Mouse (Mus musculus) G1E (cell line): ENCODE results near the gene Eef1akmt4. TPM values are rescaled to one million over a fixed set of nuclear protein-coding genes. Genes with fewer than 3 reads are reported as not detected.

Source experiments
- ATAC-seq: 2 replicates; pipeline ENCODE4 v1.8.0; 2016; ENCODE audit warnings: mild to moderate bottlenecking; ENCODE audit not compliant: insufficient number of reproducible peaks, poor library complexity, low FRiP score, severe bottlenecking; ENCODE audit errors: extremely low read depth
- DNase-seq: peaks from one replicate; pipeline ENCODE4 v3.0.0; 2012; ENCODE audit warnings: low spot score
- H3K27me3 ChIP-seq: 2 replicates; pipeline ENCODE4 v1.6.1; 2012; ENCODE audit warnings: mild to moderate bottlenecking, low read length, inconsistent platforms; ENCODE audit not compliant: insufficient read depth
- H3K36me3 ChIP-seq: replicated peaks from 2 replicates; pipeline ENCODE3; 2012; ENCODE audit warnings: mild to moderate bottlenecking, inconsistent platforms
- H3K4me1 ChIP-seq: 2 replicates; pipeline ENCODE4 v1.6.1; 2012; ENCODE audit warnings: low read depth, low read length, inconsistent platforms, mixed read lengths; ENCODE audit not compliant: insufficient read depth
- H3K4me3 ChIP-seq: 2 replicates; pipeline ENCODE4 v1.5.1; 2012; ENCODE audit warnings: low read depth, mild to moderate bottlenecking, inconsistent platforms, low read length, moderate library complexity, mixed read lengths
- H3K9me3 ChIP-seq: replicated peaks from 2 replicates; pipeline ENCODE4 v1.6.1; 2012; ENCODE audit warnings: inconsistent platforms
- CTCF ChIP-seq: IDR thresholded peaks from 2 replicates; pipeline ENCODE4 v1.5.1; 2012; ENCODE audit warnings: low read depth, low read length, inconsistent platforms, mixed read lengths
- GATA1 ChIP-seq: IDR thresholded peaks from 2 replicates; pipeline ENCODE4 v1.6.1; 2012; ENCODE audit warnings: borderline replicate concordance, low read length, inconsistent platforms, mixed read lengths
- GATA2 ChIP-seq: IDR thresholded peaks from 2 replicates; pipeline ENCODE4 v1.6.1; 2012; ENCODE audit warnings: low read depth, low read length, inconsistent platforms, borderline replicate concordance
- POLR2AphosphoS5 ChIP-seq: IDR thresholded peaks from 2 replicates; pipeline ENCODE4 v1.6.1; 2012; ENCODE audit warnings: low read depth, low read length, inconsistent platforms; ENCODE audit not compliant: insufficient replicate concordance
- TAL1 ChIP-seq: conservative IDR thresholded peaks from 2 replicates; pipeline ENCODE4 v1.6.1; 2012; ENCODE audit warnings: low read depth, low read length, inconsistent platforms, mixed read lengths
- polyA plus RNA-seq: library from polyadenylated mRNA; stranded (reverse); fragments of >175 nt; gene quantifications from 2 replicates; pipeline ENCODE4 v1.2.3, GENCODE M21; 2012
- total RNA-seq, 2 experiments: library from RNA; stranded (forward) in 1 of 2; stranded (reverse) in 1 of 2; fragments of 200-1000 nt in 1 of 2; fragments of >200 nt in 1 of 2; fragmentation: Nextera tagmentation in 1 of 2; gene quantifications; 2 replicates each; pipeline ENCODE4 v1.2.3; 2014 to 2017

The Eef1akmt4 gene
- total and polyA plus RNA-seq, 3 experiments = 8.7 to 16.4 (median 11.5) TPM

DNA sequence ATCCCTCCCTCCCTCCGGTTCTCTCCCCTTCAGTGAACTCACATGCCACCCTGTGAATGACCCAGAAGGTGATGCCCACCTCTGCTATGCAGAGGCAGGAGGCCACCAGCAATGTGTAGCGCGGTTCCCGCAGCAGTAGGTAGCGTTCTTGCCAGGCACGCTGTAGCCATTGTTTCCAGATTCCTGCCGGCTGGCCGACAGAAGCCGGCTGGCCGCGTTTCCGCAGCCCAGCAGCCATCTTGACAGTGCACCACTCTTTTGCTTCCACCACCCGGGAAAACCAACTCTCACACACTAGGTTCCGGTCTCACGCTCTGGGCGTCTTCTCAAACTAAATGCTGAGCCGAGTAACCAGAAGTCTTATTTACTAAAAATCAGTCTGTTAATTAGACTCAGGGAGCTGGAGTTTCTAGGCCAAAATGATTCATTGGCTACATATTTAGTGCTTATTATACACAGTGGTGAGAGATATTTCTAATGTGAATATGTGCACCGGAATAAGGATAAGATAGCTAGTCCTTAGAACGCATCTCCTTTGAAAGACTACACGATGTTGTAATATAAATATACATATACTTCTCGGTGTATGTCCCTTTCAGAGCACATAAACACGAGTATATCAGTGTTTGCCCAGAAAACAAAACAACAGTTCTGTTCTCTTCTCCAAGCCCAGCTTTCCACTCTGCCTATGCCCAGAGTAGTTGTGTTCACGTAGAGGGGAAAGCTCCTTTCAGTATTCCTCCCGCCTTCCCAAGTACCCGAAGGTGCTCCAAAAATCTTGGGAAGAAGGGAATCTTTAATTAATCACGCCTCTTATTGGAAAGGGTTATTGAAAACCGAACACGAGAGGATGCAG lies 664 bp upstream of the Eef1akmt4 start:
- peak; percentile 41; the same call in 1 of the 2 replicates for ATAC-seq
- H3K9me3 ChIP-seq = no peaks in the 10 kb centered on the region
- H3K4me3 ChIP-seq = peak overlapping the region; percentile 85
- H3K36me3 ChIP-seq = peaks cover 59% of the 10 kb centered on the region
- DNase-seq = peak; percentile 63
- H3K4me1 ChIP-seq = peaks cover 36% of the 10 kb centered on the region
- no peaks in the 10 kb centered on the region for H3K27me3 ChIP-seq
- TF ChIP-seq GATA1 = no peak
- no peak for TF ChIP-seq CTCF
- TF ChIP-seq TAL1 = no peak
- no peak for TF ChIP-seq POLR2AphosphoS5
- no peak for TF ChIP-seq GATA2

DNA sequence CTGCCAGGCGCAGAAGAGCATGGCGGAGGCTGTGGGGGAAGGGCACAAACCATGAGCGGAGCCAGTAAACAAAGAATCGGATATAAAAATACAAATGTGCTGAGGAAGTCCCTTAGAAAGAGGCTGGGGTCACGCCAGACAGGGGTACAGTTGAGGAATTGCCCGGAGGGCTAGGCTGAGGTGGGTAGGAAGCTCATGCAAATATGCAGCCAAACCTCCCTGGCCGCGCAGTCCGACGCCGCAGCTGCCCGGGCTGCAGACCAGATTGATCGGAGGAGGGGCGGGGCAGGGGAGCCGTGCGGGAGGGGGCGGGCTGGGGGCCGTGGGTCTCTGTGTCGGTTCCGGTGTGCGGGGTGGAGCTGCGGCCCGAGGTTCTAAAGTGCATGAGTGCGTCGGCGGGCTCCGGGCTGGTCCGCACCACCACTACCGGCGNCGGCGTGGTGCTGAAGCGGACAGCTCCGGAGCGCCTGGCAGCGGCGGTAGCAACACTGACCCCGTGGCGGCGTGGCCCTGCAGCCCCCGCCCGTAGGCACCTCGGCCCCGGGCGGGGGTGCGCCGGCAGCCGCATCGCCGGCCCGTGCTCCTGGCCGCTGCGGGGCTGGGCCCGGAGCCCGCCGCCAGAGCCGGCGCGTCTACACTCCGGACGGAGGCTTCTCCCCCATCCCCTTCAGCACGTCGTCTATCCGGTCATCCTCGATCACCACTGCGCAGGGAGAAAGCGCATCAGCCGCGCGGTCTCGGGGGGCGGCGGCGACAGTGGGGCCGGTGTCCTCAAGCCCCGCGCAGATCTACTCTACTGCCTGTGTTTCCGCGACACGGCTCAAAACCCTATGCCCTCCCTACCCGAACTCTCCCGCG lies 8.4 kb downstream of the Eef1akmt4 start:
- peaks cover 37% of the 10 kb centered on the region for H3K36me3 ChIP-seq
- H3K4me3 ChIP-seq = peak overlapping the region; percentile 64; the same call in 1 of the 2 replicates
- peaks cover 39% of the 10 kb centered on the region for H3K27me3 ChIP-seq
- ATAC-seq (no peak), DNase-seq (peak; percentile 51)
- TF ChIP-seq TAL1 = no peak
- TF ChIP-seq CTCF = no peak
- no peak for TF ChIP-seq GATA2
- no peak for TF ChIP-seq POLR2AphosphoS5
- TF ChIP-seq GATA1 = no peak
- H3K9me3 ChIP-seq = no peaks in the 10 kb centered on the region
- peaks cover 32% of the 10 kb centered on the region for H3K4me1 ChIP-seq

- H3K27me3 ChIP-seq = peaks cover 44% of the 10 kb centered on the region
- ATAC-seq (no peak), DNase-seq (no peak)
- H3K4me3 ChIP-seq = peak overlapping the region; percentile 64; the same call in 1 of the 2 replicates
- TF ChIP-seq GATA2 (no peak), CTCF (no peak), POLR2AphosphoS5 (no peak), TAL1 (no peak), GATA1 (no peak)
- H3K9me3 ChIP-seq = no peaks in the 10 kb centered on the region
- peaks cover 32% of the 10 kb centered on the region for H3K4me1 ChIP-seq
- H3K36me3 ChIP-seq = peaks cover 35% of the 10 kb centered on the region
Measured at GRCm38 (mm10) chr16:20620399-20620735, 9.0 kb downstream of the Eef1akmt4 start.

GRCm38 (mm10) chr16:20620751-20621190 lies 9.4 kb downstream of the Eef1akmt4 start:
- Histone ChIP-seq H3K27me3 (peaks cover 48% of the 10 kb centered on the region), H3K4me3 (peak overlapping the region; percentile 76), H3K9me3 (no peaks in the 10 kb centered on the region), H3K36me3 (peaks cover 31% of the 10 kb centered on the region), H3K4me1 (peaks cover 32% of the 10 kb centered on the region)
- DNase-seq (no peak), ATAC-seq (no peak)
- no peak for TF ChIP-seq CTCF
- no peak for TF ChIP-seq GATA1
- no peak for TF ChIP-seq GATA2
- no peak for TF ChIP-seq TAL1
- TF ChIP-seq POLR2AphosphoS5 = no peak

GRCm38 (mm10) chr16:20621191-20621990 lies 10.0 kb downstream of the Eef1akmt4 start, which contains the start of gene Camk2n2:
Camk2n2 (minus strand) TSS chr16:20621287.
- H3K4me3 ChIP-seq = peak within 1 kb of the TSS; percentile 76
- peaks cover 50% of the 10 kb centered on the region for H3K27me3 ChIP-seq
- peak; percentile 59 for DNase-seq
- no peak for TF ChIP-seq CTCF
- TF ChIP-seq TAL1 = no peak
- no peak for TF ChIP-seq POLR2AphosphoS5
- no peak for TF ChIP-seq GATA2
- TF ChIP-seq GATA1 = no peak
- no peaks in the 10 kb centered on the region for H3K9me3 ChIP-seq
- peaks cover 25% of the 10 kb centered on the region for H3K36me3 ChIP-seq
- ATAC-seq = no peak
- peaks cover 32% of the 10 kb centered on the region for H3K4me1 ChIP-seq
